Comparison of ENCODE assay signal across 8 mouse cellular contexts in the genomic region with DNA sequence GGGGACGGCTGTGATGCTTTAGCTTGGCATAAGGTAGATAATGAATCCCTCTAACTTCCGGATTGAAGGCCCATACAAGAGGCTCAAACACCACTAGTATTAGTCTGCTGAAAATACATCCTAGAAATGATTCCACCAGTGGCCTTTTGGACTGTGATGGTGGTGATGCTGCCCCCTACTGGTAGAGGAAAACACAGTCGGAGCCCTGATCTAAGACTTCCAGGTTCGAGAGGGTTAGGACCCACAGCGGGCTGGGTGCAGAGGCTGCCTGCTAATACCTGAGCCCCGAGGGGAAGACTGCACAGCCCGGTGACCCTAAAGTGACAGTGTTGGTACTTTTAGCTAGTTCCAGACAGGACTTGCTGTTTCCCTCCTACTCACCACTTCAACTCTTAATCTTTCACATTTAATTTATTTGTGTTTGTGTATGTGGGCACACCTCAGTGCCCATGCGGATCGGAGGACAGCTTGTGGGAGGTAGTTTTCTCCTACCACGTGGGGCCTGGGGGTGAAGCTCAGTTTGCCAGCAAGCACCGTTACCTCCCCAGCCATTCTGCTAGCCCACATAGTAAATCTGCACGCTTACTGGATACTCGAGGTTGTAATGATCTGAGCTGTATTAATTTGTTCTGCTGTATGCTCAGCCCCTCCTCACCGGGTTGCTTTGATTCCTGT. TPM values are rescaled to one million over a fixed set of nuclear protein-coding genes. Genes with fewer than 3 reads are reported as not detected.
DNase-seq lines count a peak whose midpoint lies in the region; ATAC-seq lines count a peak whose summit lies in the region.

No protein-coding gene starts in this region.

- no peaks in the 10 kb centered on the region; the same call in 1 of the 2 replicates for H3K9me3 ChIP-seq in embryonic facial prominence, embryonic 14.5 days (ENCODE audit: control insufficient read depth, low read length)
- 0 out of 2 replicates have a peak, but pooled peaks cover 3% of the 10 kb centered on the region for H3K9me3 ChIP-seq in heart, embryonic 12.5 days (replicated peaks)

- no peak overlapping the region for H3K9ac ChIP-seq in embryonic facial prominence, embryonic 14.5 days (ENCODE audit: low read depth, low read length)
- H3K9ac ChIP-seq in heart, embryonic 12.5 days: no peak overlapping the region

- 42% methylated on average over 14 of the region's 14 CpGs for WGBS in embryonic facial prominence, embryonic 14.5 days
- WGBS in heart, embryonic 12.5 days: 42% methylated on average over 14 of the region's 14 CpGs

- peak; percentile 94 for ATAC-seq in CD4-positive, CD25-positive, alpha-beta regulatory T cell, adult 4 months
- ATAC-seq in embryonic facial prominence, embryonic 14.5 days (ENCODE audit: low read depth): peak; percentile 75; the same call in 1 of the 2 replicates
- peak; percentile 53 for ATAC-seq in heart, embryonic 12.5 days (ENCODE audit: insufficient number of reproducible peaks, low FRiP score)
- ATAC-seq in neutrophil, adult 5-6 weeks (ENCODE audit: extremely low read depth, insufficient number of reproducible peaks, low FRiP score, poor library complexity, severe bottlenecking): peak; percentile 82

- no peak overlapping the region for H3K27ac ChIP-seq in embryonic facial prominence, embryonic 14.5 days (replicated peaks; ENCODE audit: low read depth, low read length)
- no peak overlapping the region for H3K27ac ChIP-seq in heart, embryonic 12.5 days (ENCODE audit: poor library complexity, severe bottlenecking)

- no peaks in the 10 kb centered on the region for H3K36me3 ChIP-seq in embryonic facial prominence, embryonic 14.5 days (ENCODE audit: control insufficient read depth, insufficient read depth, low read length)
- peaks cover 13% of the 10 kb centered on the region for H3K36me3 ChIP-seq in heart, embryonic 12.5 days

- no peak overlapping the region for H3K4me2 ChIP-seq in embryonic facial prominence, embryonic 14.5 days (ENCODE audit: low read depth, low read length)
- no peak overlapping the region for H3K4me2 ChIP-seq in heart, embryonic 12.5 days

- peak; percentile 82 for DNase-seq in adrenal gland, postnatal 14 days
- DNase-seq in embryonic facial prominence, embryonic 14.5 days (ENCODE audit: low spot score): peak; percentile 63
- peak; percentile 73 for DNase-seq in kidney, postnatal 14 days
- DNase-seq in lung, adult 18-20 months: peak; percentile 51 to 64
- peak; percentile 80 for DNase-seq in thymus, postnatal 14 days

- no peaks in the 10 kb centered on the region for H3K27me3 ChIP-seq in embryonic facial prominence, embryonic 14.5 days (replicated peaks; ENCODE audit: control insufficient read depth, insufficient read depth, low read length)
- no peaks in the 10 kb centered on the region for H3K27me3 ChIP-seq in heart, embryonic 12.5 days (replicated peaks)

- H3K4me3 ChIP-seq in embryonic facial prominence, embryonic 14.5 days (ENCODE audit: low read depth, low read length): no peak overlapping the region
- H3K4me3 ChIP-seq in heart, embryonic 12.5 days: no peak overlapping the region

- no peaks in the 10 kb centered on the region for H3K4me1 ChIP-seq in embryonic facial prominence, embryonic 14.5 days (ENCODE audit: control insufficient read depth, insufficient read depth, low read length)
- no peaks in the 10 kb centered on the region for H3K4me1 ChIP-seq in heart, embryonic 12.5 days (replicated peaks)

RNA-seq across cellular contexts. Expression of a gene that starts 33.4 kb away (rescaled TPM):
- polyA plus RNA-seq in CD4-positive, CD25-positive, alpha-beta regulatory T cell, adult 4 months (2017; shearing (Covaris generic)): 10 to 100 TPM; 71.3 to 83.5 TPM
- total RNA-seq in adrenal gland, postnatal 14 days (2021): 57.2 and 61.8 TPM in 2 replicates
- 77.6 and 81.7 TPM in 2 replicates for polyA plus RNA-seq in embryonic facial prominence, embryonic 14.5 days (2014; fragmentation: Nextera tagmentation; extraction: Ambion mirVana)
- polyA plus RNA-seq in heart, embryonic 12.5 days (2016; fragmentation: Nextera tagmentation; extraction: Ambion mirVana): 70.6 and 71.7 TPM in 2 replicates
- total RNA-seq in neutrophil, adult 5-6 weeks (2017): 56.7 and 62.0 TPM in 2 replicates

RNA-seq across cellular contexts. Expression of a gene that starts 46.8 kb away (rescaled TPM):
- polyA plus RNA-seq in CD4-positive, CD25-positive, alpha-beta regulatory T cell, adult 4 months (2017; shearing (Covaris generic)): 10 to 100 TPM; 68.4 to 71.0 TPM
- total RNA-seq in adrenal gland, postnatal 14 days (2021): 45.4 and 50.2 TPM in 2 replicates
- polyA plus RNA-seq in embryonic facial prominence, embryonic 14.5 days (2014; fragmentation: Nextera tagmentation; extraction: Ambion mirVana): 35.9 and 36.9 TPM in 2 replicates
- 25.2 and 26.5 TPM in 2 replicates for polyA plus RNA-seq in heart, embryonic 12.5 days (2016; fragmentation: Nextera tagmentation; extraction: Ambion mirVana)
- total RNA-seq in neutrophil, adult 5-6 weeks (2017): 113 and 115 TPM in 2 replicates

RNA-seq across cellular contexts. Expression of a gene that starts 51.6 kb away (rescaled TPM):
- polyA plus RNA-seq in CD4-positive, CD25-positive, alpha-beta regulatory T cell, adult 4 months (2017; shearing (Covaris generic)): 10 to 100 TPM; 11.8 to 14.4 TPM
- total RNA-seq in adrenal gland, postnatal 14 days (2021): 33.1 and 37.4 TPM in 2 replicates
- polyA plus RNA-seq in embryonic facial prominence, embryonic 14.5 days (2014; fragmentation: Nextera tagmentation; extraction: Ambion mirVana): 22.5 and 23.6 TPM in 2 replicates
- polyA plus RNA-seq in heart, embryonic 12.5 days (2016; fragmentation: Nextera tagmentation; extraction: Ambion mirVana): 22.6 and 28.2 TPM in 2 replicates
- 27.9 and 32.9 TPM in 2 replicates for total RNA-seq in neutrophil, adult 5-6 weeks (2017)
